Mouse (Mus musculus): Measurements from ENCODE around the gene Spopl. TPM values are rescaled to one million over a fixed set of nuclear protein-coding genes. Genes with fewer than 3 reads are reported as not detected.
"Not testable (repeated sequence)": the region's sequence is repeated elsewhere in the genome, so short reads cannot be mapped to it uniquely, and the experiment has no call there.

Spopl gene
- polyA plus RNA-seq, 1 experiment from 2014 or later, result 12.1 TPM

GRCm38 (mm10) chr2:23547220-23547619 lies 24.7 kb downstream of the Spopl start:
- Histone ChIP-seq H3K27ac (no peak overlapping the region), H3K9ac (no peak overlapping the region), H3K4me3 (no peak overlapping the region), H3K9me3 (no peaks in the 10 kb centered on the region), H3K4me2 (no peak overlapping the region), H3K4me1 (no peaks in the 10 kb centered on the region), H3K36me3 (no peaks in the 10 kb centered on the region), H3K27me3 (no peaks in the 10 kb centered on the region)
- no peak for ATAC-seq (ENCODE audit: insufficient number of reproducible peaks, low FRiP score, low TSS enrichment, low read depth)
- 91% methylated on average over 1 of the region's 1 CpGs for WGBS

GRCm38 (mm10) chr2:23539967-23540366 lies 31.9 kb downstream of the Spopl start:
- no peaks in the 10 kb centered on the region for H3K9me3 ChIP-seq
- no peak overlapping the region for H3K4me2 ChIP-seq
- no peaks in the 10 kb centered on the region for H3K4me1 ChIP-seq
- no peaks in the 10 kb centered on the region for H3K27me3 ChIP-seq
- no peak overlapping the region for H3K27ac ChIP-seq
- no peak overlapping the region for H3K9ac ChIP-seq
- no peak overlapping the region for H3K4me3 ChIP-seq
- ATAC-seq (ENCODE audit: insufficient number of reproducible peaks, low FRiP score, low TSS enrichment, low read depth), result no peak
- H3K36me3 ChIP-seq, result peaks cover 5% of the 10 kb centered on the region; the same call in 1 of the 2 replicates
- 87% methylated on average over 4 of the region's 4 CpGs for WGBS

- not testable (repeated sequence) for H3K27ac ChIP-seq; H3K4me3 ChIP-seq; H3K27me3 ChIP-seq; H3K9ac ChIP-seq; ATAC-seq (ENCODE audit: insufficient number of reproducible peaks, low FRiP score, low TSS enrichment, low read depth); H3K9me3 ChIP-seq; H3K4me1 ChIP-seq; H3K4me2 ChIP-seq
- H3K36me3 ChIP-seq, result peaks cover 36% of the 10 kb centered on the region
- 94% methylated on average over 2 of the region's 2 CpGs for WGBS
Observed at GRCm38 (mm10) chr2:23527717-23528116, 44.2 kb downstream of the Spopl start.

GRCm38 (mm10) chr2:23505141-23505540 lies 66.8 kb downstream of the Spopl start:
- no peak overlapping the region for H3K9ac ChIP-seq
- H3K27ac ChIP-seq, result no peak overlapping the region
- no peaks in the 10 kb centered on the region for H3K4me1 ChIP-seq
- H3K4me3 ChIP-seq, result no peak overlapping the region
- peaks cover 4% of the 10 kb centered on the region for H3K36me3 ChIP-seq
- ATAC-seq (ENCODE audit: insufficient number of reproducible peaks, low FRiP score, low TSS enrichment, low read depth), result no peak
- WGBS, result 86% methylated on average over 3 of the region's 3 CpGs
- no peaks in the 10 kb centered on the region for H3K9me3 ChIP-seq
- H3K27me3 ChIP-seq, result no peaks in the 10 kb centered on the region
- H3K4me2 ChIP-seq, result no peak overlapping the region

GRCm38 (mm10) chr2:23481715-23482114 lies 90.2 kb downstream of the Spopl start:
- Histone ChIP-seq H3K4me3 (no peak overlapping the region), H3K36me3 (no peaks in the 10 kb centered on the region), H3K4me2 (no peak overlapping the region), H3K27me3 (no peaks in the 10 kb centered on the region), H3K9me3 (no peaks in the 10 kb centered on the region), H3K27ac (no peak overlapping the region), H3K9ac (no peak overlapping the region), H3K4me1 (no peaks in the 10 kb centered on the region)
- ATAC-seq (ENCODE audit: insufficient number of reproducible peaks, low FRiP score, low TSS enrichment, low read depth), result no peak
- WGBS, result 79% methylated on average over 1 of the region's 1 CpGs

GRCm38 (mm10) chr2:23467471-23467870 lies 104.4 kb downstream of the Spopl start:
- no peaks in the 10 kb centered on the region for H3K9me3 ChIP-seq
- ATAC-seq (ENCODE audit: insufficient number of reproducible peaks, low FRiP score, low TSS enrichment, low read depth), result no peak
- no peak overlapping the region for H3K27ac ChIP-seq
- no peak overlapping the region for H3K9ac ChIP-seq
- no peaks in the 10 kb centered on the region for H3K4me1 ChIP-seq
- no peaks in the 10 kb centered on the region for H3K27me3 ChIP-seq
- no peak overlapping the region for H3K4me2 ChIP-seq
- no peaks in the 10 kb centered on the region for H3K36me3 ChIP-seq
- no peak overlapping the region for H3K4me3 ChIP-seq
- WGBS, result 81% methylated on average over 1 of the region's 1 CpGs

- Histone ChIP-seq H3K4me2 (no peak overlapping the region), H3K4me3 (no peak overlapping the region), H3K27me3 (no peaks in the 10 kb centered on the region), H3K36me3 (no peaks in the 10 kb centered on the region), H3K9me3 (no peaks in the 10 kb centered on the region), H3K4me1 (no peaks in the 10 kb centered on the region), H3K27ac (no peak overlapping the region), H3K9ac (no peak overlapping the region)
- no peak for ATAC-seq (ENCODE audit: insufficient number of reproducible peaks, low FRiP score, low TSS enrichment, low read depth)
Observed at GRCm38 (mm10) chr2:23457452-23457851, 114.5 kb downstream of the Spopl start.
